Mouse (Mus musculus): ENCODE measurements around the gene Cdip1.
"Not testable (repeated sequence)": the region's sequence is repeated elsewhere in the genome, so short reads cannot be mapped to it uniquely, and the experiment has no call there.

Gene Cdip1

DNA sequence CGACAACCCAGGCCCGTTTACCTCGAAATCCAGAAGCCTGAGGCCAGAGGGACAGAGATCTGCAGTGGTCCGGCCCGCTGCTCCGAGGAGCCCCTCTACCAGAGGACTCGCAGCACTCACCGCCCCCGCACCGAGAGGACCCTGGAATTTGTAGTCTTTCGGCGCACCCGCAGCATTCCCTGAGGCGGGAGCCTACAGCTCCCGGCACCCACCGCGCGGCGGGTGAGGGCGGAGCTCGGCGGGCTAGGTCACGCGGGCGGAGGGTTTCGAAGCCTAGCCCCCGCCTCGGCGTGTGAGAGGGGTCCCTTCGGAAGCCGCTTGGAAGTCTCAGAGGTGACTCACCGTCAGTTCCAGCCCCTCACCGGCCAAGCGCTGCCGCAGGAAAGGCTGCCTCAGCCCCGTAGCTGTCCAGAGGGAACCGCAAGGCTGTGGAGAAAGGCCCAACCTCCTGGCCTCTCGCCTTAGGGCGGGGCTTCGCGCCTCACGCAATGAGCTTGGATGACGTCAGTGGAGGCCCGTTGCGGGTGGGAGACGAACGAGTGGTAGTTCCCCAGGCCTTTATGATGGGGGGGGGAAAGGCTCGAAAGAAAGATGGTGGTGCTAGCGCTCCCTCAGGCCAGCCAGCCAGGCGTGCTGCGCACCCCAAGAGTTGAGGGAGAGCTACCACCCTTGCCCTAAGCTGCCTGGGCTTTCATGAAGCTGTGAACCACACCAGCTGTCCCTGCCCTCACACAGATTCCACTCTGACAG lies at the start of gene Cdip1:
Cdip1 (minus strand) TSS at position 483 of the 750 bp plus-strand sequence.
- peak; percentile 95 for DNase-seq (ENCODE audit: low spot score)

DNA sequence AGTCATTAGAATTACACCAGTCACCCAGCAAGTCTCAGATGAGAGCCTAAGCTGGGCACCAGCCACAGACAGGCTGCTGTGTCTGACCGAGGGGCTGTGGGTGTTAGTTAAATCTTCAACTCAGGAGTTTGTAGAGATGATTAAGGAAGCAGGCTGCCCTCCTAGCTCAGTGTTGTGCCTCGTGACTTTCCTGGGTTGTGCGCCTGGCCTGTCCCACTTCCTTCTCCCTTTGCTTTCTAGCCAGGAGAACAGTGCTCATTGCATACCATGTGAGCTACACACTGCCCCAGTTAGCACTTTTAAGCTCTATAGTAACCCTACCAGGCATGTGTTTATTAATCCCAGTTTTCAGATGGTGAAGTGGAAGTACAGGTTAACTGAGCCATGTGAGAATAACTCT lies 49.5 kb upstream of the Cdip1 start:
- no peak for DNase-seq (ENCODE audit: low spot score)

DNA sequence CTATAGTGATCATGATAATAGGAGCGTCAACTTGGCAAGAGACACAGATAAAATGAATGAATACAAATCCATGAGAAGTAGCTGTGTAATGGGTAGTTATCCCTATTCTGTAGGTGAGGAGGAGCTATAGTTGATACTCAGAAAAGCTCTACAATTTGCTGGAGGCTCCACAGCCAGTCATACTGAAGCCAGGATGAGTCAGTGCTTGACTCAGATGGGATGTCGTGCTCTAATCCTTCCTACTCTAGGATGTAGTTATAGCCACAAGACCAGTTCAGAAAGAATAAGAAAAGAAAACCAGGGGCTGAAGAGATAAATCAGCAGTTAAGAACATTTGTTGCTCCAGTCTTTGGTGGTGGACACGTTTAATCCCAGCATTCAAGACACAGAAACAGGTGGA lies 47.5 kb upstream of the Cdip1 start:
- no peak for DNase-seq (ENCODE audit: low spot score)

DNA sequence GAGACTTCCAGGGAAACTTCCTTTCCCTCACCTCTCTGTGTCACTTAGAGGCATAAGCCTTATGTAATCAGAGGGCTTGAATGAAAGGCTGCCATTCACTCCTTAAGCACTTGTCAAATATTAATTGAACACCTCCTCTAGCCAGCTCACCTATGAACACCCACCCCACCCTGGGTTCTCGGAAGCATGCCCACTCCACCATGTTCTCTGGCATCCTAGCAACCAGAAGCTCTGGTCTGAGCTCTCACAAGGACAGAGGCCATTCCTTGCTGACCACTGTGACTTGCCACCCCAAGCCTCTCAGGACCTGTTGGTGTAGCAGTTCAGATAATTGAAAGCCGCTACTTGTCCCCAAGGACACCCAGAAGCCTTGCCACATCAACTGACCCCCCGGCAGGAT lies 45.1 kb upstream of the Cdip1 start, which contains the start of gene 4930562C15Rik:
4930562C15Rik (plus strand) TSS at position 226 of the 400 bp plus-strand sequence.
- DNase-seq (ENCODE audit: low spot score), result no peak

DNA sequence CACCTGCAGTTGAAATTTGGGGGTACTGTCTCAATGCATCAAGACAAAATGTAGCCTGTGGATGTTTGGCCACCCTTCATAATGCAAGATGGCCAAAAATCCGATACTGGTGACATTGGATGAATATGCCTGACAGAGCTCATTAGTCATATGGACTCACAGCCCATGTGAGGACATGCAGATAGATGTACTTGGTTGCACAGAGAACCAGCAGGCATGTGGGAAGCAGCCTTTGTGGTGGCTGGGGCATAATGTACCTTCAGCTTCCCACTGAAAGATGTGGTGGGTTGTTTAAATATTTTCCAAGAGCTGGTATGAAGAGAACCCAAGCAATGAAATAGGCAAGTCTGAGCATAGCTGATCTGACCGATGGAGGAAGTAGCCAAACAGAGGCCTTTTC lies 43.8 kb upstream of the Cdip1 start:
- no peak for DNase-seq (ENCODE audit: low spot score)

DNA sequence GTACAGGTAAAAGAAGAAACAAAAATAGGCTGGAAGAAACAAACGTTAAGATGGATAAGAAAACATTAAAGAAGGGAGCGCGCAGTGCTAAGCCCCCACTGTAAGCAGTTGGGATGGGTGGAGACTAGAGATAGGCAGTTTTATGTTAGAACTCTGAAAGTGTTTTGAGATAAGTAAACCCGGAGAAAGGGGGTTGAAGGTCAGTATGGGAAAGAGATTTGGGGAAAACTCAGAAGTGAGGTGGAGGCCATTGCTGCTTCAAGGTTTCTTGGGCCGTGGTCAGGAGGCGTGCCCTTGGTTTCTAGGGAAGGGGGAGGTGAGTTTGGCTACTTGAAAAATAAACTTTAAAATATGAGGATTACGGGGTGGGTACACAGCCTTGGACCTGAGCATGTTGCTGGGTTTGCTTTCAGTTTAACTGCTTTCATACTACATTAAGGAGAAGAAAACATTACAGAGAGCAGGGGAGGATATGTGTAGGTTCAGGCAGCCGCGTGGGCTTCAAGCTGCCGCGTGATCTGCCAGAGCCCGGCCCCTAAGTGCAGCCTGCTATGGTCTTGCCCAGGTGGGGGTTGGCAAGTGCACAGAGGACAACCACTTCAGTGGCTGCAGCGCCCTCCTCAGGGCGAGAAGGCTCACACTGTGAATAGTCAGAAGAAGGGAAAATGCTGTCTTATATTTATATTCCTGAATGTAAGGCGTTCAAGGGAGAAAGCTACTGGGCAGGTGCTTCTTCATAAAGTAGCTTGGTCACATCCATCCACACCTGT lies 41.7 kb upstream of the Cdip1 start:
- no peak for DNase-seq (ENCODE audit: low spot score)

DNA sequence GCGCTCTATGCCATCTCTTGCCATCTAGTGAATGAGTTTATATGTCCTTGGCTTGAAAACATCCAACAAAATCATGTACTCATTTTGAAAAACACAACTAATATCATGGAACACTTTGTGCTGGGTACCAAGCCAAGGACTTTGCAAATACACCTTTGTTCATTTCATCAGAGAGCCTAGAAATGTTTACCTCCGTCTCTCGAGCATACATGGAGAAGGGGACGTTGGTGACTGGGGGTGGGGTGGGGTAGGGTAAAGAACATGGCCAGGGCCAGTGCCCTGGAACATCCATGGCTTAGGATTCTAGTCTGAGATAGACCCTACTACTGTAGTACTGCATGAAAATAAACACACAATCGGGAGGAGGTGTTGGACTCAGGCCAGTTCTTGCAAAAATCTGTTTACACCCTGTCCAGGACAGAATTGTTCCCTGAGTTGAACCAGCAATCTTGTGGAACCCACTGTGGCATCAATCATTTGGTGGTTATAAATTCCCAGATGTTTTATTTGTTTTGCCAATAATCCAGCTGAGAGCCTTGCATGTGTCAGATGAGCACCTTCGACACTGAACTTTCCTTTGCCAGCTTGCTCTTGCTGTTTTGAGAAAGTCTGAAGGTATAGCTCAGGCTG lies 39.3 kb upstream of the Cdip1 start:
- DNase-seq (ENCODE audit: low spot score), result no peak

DNA sequence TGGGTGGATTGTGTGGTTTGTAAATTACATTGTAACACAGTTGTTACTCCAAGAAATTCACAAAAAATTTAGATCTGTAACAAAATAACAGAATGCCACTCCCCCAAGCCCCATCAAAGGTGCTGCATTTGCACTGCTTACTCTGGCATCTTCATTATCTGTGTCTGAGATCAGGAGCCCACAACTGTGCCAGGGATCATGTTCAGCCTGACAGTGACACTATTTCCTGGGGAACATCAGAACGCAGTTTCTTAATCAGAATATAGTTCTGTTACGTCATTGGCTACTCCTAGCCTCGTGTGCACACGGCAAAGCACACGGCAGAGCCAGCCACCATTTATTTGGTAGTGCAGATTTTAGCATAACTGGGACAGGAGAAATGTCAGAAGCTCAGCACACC lies 37.5 kb upstream of the Cdip1 start:
- no peak for DNase-seq (ENCODE audit: low spot score)

DNA sequence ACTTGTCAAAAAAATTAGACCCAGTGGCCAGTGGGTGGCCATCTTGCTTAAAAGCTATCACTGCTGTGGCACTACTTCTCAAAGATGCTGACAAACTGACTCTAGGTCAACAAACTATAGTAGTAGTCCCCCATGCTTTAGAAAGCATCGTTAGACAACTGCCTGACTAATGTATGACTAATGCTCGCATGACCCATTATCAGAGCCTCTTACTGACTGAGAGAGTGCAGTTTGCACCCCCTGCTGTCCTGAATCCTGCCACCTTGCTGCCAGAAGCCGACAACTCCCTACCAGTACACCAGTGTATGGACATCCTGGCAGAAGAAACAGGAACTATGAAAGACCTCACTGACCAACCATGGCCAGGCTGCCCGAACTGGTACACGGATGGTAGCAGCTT lies 34.4 kb upstream of the Cdip1 start:
- not testable (repeated sequence) for DNase-seq (ENCODE audit: low spot score)

DNA sequence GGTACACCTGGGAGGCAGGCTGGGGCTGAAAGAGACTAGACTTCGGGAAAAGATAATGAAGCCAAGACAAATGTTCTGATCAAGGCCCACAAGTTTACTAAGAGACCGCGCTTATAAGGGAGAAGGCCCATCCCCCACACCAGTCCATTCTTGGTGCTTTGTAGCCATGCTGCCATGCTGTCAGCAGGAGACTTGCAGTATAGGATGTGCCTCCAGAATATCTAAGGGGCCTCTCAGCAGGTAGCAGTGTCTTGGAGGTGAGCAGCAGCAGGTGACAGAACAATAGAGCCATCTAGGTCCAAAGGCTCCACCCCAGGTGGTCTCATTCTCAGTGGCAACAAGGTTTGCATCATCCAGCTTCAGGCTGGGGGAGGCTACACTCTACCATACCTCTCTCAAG lies 28.3 kb upstream of the Cdip1 start:
- DNase-seq (ENCODE audit: low spot score), result no peak

DNA sequence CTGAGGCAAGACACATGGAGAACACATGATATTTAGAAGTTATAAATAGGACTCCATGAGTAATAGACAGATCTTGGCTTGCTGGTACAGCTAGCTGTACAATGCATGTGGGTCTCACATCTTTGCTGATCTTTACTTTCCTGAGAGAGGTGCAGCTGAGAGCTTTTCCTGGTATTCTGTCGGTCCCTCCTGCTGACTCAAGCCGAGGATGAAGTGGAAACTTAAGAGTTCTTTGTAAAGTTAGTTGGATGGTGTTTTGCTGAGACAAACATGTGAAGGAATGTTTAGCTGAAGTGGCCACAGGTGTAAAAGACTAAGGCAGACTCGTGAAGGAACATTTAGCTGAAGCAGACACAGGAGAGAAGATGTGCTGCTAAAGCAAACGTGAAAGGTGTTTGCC lies 6.5 kb upstream of the Cdip1 start:
- no peak for DNase-seq (ENCODE audit: low spot score)

DNA sequence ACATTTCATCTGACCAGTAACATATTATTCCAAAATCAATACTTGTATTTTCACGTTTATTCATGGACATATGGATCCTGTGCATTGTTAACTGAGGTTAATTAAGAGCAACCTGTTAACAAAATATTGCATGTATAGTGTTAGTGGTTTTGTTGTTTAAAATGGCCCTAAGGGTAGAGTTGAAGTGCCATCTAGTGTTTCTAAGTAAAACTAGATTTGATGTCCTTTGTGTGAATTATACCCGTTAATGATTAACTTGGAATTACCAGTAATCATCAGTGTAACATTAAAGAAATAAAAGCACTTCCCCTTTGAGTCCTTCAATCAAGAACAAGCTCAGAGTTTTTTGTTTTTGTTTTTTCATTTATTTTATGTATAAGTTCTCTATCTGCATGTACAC lies 1.2 kb upstream of the Cdip1 start:
- peak; percentile 27 for DNase-seq (ENCODE audit: low spot score)

DNA sequence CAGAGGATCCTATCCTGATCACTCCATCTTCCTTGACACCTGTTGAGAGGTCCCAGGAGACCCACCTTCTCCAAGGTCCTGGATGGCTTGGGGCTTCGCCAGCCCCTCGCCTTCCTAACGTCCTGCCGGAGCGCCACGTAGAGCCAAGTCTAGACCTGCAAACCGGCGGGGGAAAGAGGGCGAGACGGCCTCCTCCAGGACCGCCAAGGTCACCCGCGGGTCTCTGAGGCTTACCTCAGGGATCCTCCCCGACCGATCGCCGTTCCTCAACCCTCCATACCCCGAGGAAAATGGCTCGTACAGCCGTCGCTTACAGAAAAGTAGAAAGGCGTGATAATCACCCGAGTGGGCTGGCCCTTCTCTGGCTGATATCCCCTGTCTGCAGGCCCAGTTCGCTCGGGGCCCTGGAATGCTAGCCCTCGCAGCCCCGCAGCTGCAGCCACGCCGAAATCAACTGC lies 752 bp downstream of the Cdip1 start:
- peak; percentile 40 for DNase-seq (ENCODE audit: low spot score)

DNA sequence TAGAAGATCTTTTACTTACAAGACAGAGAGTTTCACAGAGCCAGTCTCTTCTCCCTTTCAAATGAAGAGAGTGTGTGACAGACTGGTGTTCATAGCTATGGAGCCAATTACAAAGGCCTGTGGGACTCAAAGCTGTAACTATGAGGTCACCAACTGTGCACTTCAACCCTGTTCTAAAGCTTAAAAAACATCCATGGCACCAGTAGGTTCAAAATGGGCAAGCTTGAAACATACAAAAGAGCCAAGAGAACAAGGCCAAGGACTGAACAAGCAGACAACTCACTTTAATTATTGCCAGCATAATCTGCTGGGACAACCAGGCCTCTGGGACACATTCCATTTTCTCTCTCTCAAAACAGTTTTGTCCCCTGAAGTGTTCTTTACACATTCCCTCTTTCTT lies 1.9 kb downstream of the Cdip1 start:
- DNase-seq (ENCODE audit: low spot score), result no peak

DNA sequence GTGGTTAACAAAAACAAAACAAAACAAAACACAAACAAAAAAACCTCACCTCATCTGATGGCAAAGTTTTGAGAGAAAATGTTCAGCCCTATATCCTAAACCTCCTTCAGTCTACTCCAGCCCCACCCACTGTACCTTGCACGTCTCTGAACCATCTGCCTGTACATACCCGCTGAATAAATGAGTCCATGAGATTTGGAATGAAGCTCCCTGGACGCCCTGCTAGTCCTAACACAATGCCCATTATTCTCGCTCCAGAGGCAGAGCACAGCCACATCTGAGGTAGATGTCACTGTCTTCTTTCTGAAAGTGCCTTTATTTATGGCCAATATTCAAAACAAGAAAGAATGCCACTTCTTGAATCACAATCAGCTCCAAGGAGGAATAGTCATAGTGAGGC lies 4.4 kb downstream of the Cdip1 start:
- DNase-seq (ENCODE audit: low spot score), result peak; percentile 22

DNA sequence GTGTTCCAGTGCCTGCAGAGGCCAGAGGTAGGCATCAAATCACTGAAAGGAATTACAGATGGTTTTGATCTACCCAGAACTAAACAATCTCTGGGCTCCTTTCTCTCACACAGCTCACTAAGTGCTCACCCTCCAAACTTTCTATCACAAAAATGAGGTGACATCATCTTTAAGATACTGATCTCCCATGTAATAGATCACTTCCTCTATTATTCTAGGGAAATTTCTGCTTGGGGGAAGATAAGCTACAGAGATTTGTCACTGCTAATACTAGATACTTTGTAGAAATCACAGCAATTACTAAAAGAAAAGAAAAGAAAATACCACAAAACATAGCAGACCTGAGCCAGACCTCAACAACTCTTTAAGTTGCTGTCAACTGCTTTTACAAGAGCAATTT lies 7.6 kb downstream of the Cdip1 start:
- no peak for DNase-seq (ENCODE audit: low spot score)

DNA sequence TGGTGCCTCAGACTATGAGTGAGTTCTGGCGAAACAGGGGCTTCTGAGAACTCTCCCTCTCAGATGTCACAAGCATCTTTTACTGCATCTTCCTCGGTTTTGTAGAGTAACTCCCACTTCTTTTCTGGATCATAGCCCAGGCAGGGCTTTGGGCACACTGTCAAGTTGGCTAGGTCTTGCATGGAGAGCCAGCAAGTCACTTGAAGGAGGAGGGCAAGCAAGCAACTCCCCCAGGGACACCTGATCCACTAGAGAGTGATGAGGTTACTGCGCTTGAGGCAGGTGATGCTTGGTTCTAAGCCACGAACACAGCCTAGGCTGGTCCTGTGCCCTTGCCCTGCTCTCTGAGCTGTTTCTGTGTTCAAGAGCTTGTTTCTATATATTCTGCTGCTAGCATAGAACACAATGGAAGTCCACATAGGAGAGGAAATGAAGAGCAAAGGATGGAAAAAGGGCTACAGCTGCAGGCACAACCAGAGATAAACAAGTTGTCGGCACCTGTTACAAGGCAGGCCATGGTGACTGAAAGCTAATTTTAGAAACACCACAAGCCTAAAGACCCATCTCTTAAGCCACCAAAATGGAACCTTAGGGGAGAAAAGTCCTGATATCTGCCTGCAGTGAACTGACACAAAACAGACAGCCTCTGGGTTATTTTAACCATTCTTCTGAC lies 8.4 kb downstream of the Cdip1 start:
- no peak for DNase-seq (ENCODE audit: low spot score)

DNA sequence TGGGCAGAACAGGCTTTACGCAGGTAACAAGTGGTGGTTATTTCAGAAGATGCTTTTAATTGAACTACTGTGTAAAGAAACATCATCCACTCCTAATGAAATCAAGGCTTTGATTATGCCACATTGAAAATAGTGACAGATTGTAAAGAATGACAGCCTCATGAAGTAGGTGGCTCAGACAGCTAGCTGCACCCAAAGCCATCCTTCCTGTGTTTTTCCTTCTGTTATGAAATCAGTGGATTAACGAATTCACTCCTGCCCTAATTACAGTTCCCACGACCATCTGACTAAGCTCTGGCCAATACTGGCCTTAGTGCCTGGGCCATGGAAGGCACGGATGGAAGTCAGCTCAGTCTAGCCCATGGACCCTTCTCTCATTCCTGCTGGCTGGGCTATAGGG lies 11.2 kb downstream of the Cdip1 start:
- no peak for DNase-seq (ENCODE audit: low spot score)

DNA sequence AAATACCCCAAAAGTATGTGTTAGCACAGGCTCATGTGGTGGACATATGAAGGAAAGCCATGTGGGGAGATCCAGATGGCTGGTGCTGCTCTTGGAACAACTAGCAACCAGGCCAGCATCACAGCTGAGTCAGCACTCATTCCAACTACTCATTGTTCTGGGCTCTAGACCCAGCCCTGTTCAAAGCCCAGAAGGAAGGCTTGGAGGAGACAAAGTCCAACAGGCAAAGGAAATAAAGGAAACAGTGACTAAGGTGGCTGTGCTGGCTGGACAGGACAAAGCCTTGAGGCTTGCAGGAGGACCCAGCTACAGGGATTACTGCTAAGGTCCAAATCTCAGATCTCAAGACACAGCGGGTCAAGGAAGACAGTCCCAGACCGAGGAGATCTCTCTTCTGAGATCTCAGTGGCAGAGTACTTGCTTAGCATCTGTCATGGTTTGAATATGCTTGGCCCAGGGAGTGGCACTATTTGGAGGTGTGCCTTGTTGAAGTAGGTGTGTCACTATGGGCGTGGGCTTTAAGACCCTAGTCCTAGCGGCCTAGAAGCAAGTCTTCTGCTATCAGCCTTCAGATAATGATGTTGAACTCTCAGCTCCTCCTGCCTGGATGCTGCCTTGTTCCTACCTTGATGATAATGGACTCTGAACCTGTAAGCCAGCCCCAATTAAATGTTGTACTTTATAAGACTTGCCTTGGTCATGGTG lies 12.0 kb downstream of the Cdip1 start:
- DNase-seq (ENCODE audit: low spot score), result no peak

DNA sequence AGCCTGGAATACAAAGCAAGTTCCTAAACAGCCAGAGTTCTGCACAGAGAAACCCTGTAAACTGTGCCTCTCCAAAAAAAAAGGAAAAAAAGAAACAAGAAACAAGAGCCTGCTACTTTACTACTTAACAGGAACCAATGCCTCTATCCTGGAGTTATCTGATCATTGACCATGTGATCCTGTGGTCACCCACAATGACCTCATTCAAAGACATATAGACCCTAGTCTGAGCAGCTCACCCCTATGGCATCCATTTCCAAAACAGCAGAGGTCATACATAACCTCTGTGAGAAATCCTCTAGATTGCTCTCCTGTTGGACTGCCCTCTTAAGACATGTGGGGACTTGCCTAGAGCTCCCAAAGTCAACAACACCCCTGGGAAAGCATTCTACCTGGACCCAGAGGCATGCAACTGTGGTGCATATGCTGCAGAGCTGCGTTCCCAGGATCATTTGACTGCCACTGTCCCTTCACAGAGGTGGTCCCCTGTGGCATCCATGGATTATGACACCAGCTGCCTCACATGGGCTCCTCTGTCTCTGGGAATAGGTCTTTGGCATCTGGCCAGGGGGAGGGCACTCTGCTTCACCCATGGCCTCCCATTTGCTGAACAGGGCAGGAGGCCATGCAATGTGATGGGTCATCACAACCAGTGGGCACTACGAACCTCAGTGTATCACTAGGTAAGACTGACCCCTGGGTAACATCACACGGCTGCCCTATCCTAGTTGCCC lies 12.8 kb downstream of the Cdip1 start:
- no peak for DNase-seq (ENCODE audit: low spot score)
